In genomic region chr4:125962677-125963076, GRCm38 (mm10) we compare ENCODE assay signal across 9 mouse cellular contexts.
DNase-seq lines count a peak whose midpoint lies in the region; ATAC-seq and TF ChIP-seq lines count a peak whose summit lies in the region.
"Had no signal": no experiment of that assay in that cellular context is flagged by ENCODE, and none has a peak within 500 bp of the region (broad histone marks: within the 10 kb centered on the region; RNA-seq: fewer than 3 reads in every experiment).

No protein-coding gene starts in this region.

- H3K9me3 ChIP-seq in forebrain, embryonic 12.5 days, result no peaks in the 10 kb centered on the region
- no peaks in the 10 kb centered on the region for H3K9me3 ChIP-seq in hindbrain, embryonic 14.5 days (ENCODE audit: control insufficient read depth, low read length)
- no peaks in the 10 kb centered on the region for H3K9me3 ChIP-seq in midbrain, embryonic 13.5 days
- H3K9me3 ChIP-seq: midbrain, embryonic 12.5 days had no signal

- no peaks in the 10 kb centered on the region; the same call in 1 of the 2 replicates for H3K4me1 ChIP-seq in forebrain, embryonic 12.5 days
- no peaks in the 10 kb centered on the region for H3K4me1 ChIP-seq in hindbrain, embryonic 14.5 days (replicated peaks; ENCODE audit: control insufficient read depth, insufficient read depth, low read length)
- peaks cover 4% of the 10 kb centered on the region; the same call in 1 of the 2 replicates for H3K4me1 ChIP-seq in midbrain, embryonic 13.5 days (replicated peaks)
- H3K4me1 ChIP-seq in small intestine, adult 2 months (ENCODE audit: control insufficient read depth, insufficient read depth, insufficient read length, low read length), result no peaks in the 10 kb centered on the region
- H3K4me1 ChIP-seq: midbrain, embryonic 12.5 days had no signal

- in situ Hi-C loops in Patski (cut with MboI; ENCODE audit: low pct_unique_long_range_greater_than_20kb), result loop anchor here (10.0 kb wide), 1 partner anchor 728 kb away; no protein-coding TSS in a partner anchor

- H3K9ac ChIP-seq in forebrain, embryonic 12.5 days, result no peak overlapping the region
- H3K9ac ChIP-seq in hindbrain, embryonic 14.5 days, result no peak overlapping the region
- no peak overlapping the region for H3K9ac ChIP-seq in midbrain, embryonic 13.5 days (replicated peaks)
- H3K9ac ChIP-seq: midbrain, embryonic 12.5 days had no signal

- no peak for TF ChIP-seq POLR2A in small intestine, adult 2 months (IDR thresholded peaks at IDR 0.05; ENCODE audit: low read depth, low read length)

- DNase-seq in Patski (ENCODE audit: low read depth, low spot score), result no peak
- peak; percentile 28 for DNase-seq in c-Kit-positive CD71-positive TER-119-negative erythroid progenitor cells, embryonic 14.5 days (ENCODE audit: low read depth)
- peak; percentile 90 for DNase-seq in hindbrain, embryonic 14.5 days (ENCODE audit: low spot score)
- peak; percentile 76 to 84 for DNase-seq in left cerebral cortex, adult 2 months (ENCODE audit: extremely low spot score in 1 of 2, low spot score in 2 of 2)

- no peaks in the 10 kb centered on the region for H3K36me3 ChIP-seq in forebrain, embryonic 12.5 days (replicated peaks)
- H3K36me3 ChIP-seq in hindbrain, embryonic 14.5 days (replicated peaks; ENCODE audit: control insufficient read depth, insufficient read depth), result no peaks in the 10 kb centered on the region
- H3K36me3 ChIP-seq in midbrain, embryonic 13.5 days, result no peaks in the 10 kb centered on the region
- no peaks in the 10 kb centered on the region for H3K36me3 ChIP-seq in small intestine, adult 2 months (ENCODE audit: control insufficient read depth, insufficient read depth, low read length)
- H3K36me3 ChIP-seq: midbrain, embryonic 12.5 days had no signal

- CTCF ChIA-PET in Patski (lab: Charles Lee), result interaction anchor here (0.7 to 1.4 kb wide), 3 partner anchors 20 to 803 kb away, joined by 3 to 4 read pairs (median 3); no protein-coding TSS in a partner anchor

- WGBS in forebrain, embryonic 12.5 days, result 3% methylated on average over 7 of the region's 7 CpGs
- WGBS in hindbrain, embryonic 14.5 days, result 9% methylated on average over 7 of the region's 7 CpGs
- WGBS in midbrain, embryonic 13.5 days, result 5% methylated on average over 7 of the region's 7 CpGs
- WGBS in small intestine, adult 2 months, result 9% methylated on average over 7 of the region's 7 CpGs

- peaks cover 10% of the 10 kb centered on the region for H3K27me3 ChIP-seq in Patski
- H3K27me3 ChIP-seq in forebrain, embryonic 12.5 days, result peaks cover 30% of the 10 kb centered on the region
- no peaks in the 10 kb centered on the region for H3K27me3 ChIP-seq in hindbrain, embryonic 14.5 days (ENCODE audit: control insufficient read depth, insufficient read depth, low read length)
- peaks cover 14% of the 10 kb centered on the region; the same call in 1 of the 2 replicates for H3K27me3 ChIP-seq in midbrain, embryonic 13.5 days
- H3K27me3 ChIP-seq in small intestine, adult 2 months (ENCODE audit: control insufficient read depth, insufficient read depth, low read length), result no peaks in the 10 kb centered on the region; the same call in 1 of the 2 replicates
- H3K27me3 ChIP-seq: midbrain, embryonic 12.5 days had no signal

- no peak for ATAC-seq in Patski
- peak; percentile 55; the same call in 1 of the 2 replicates for ATAC-seq in forebrain, embryonic 12.5 days (ENCODE audit: low FRiP score)
- ATAC-seq in hindbrain, embryonic 14.5 days (ENCODE audit: low FRiP score), result peak; percentile 53; the same call in 1 of the 2 replicates
- peak; percentile 80 for ATAC-seq in midbrain, embryonic 13.5 days
- no peak; the same call in 1 of the 2 replicates for ATAC-seq in erythroid progenitor cell, adult 5-6 weeks (replicated peaks; ENCODE audit: low FRiP score, poor library complexity, severe bottlenecking)

- H3K4me2 ChIP-seq in forebrain, embryonic 12.5 days, result no peak overlapping the region
- H3K4me2 ChIP-seq in hindbrain, embryonic 14.5 days (replicated peaks), result no peak overlapping the region
- no peak overlapping the region for H3K4me2 ChIP-seq in midbrain, embryonic 13.5 days (replicated peaks)
- H3K4me2 ChIP-seq: midbrain, embryonic 12.5 days had no signal

- peak; percentile 81 for TF ChIP-seq CTCF in Patski (IDR thresholded peaks at IDR 0.05)
- TF ChIP-seq CTCF in left cerebral cortex, adult 2 months (IDR thresholded peaks at IDR 0.05), result peak; percentile 92
- TF ChIP-seq CTCF in small intestine, adult 2 months (IDR thresholded peaks at IDR 0.05; ENCODE audit: extremely low read depth, insufficient read length, insufficient replicate concordance, low read depth, low read length), result peak; percentile 90

- no peak overlapping the region for H3K27ac ChIP-seq in forebrain, embryonic 12.5 days
- H3K27ac ChIP-seq in hindbrain, embryonic 14.5 days, result no peak overlapping the region
- H3K27ac ChIP-seq in left cerebral cortex, adult 2 months, result no peak overlapping the region
- H3K27ac ChIP-seq in midbrain, embryonic 13.5 days, result no peak overlapping the region
- H3K27ac ChIP-seq in small intestine, adult 2 months (ENCODE audit: insufficient read depth, low read depth, low read length), result no peak overlapping the region
- H3K27ac ChIP-seq: midbrain, embryonic 12.5 days had no signal

- intact Hi-C loops in left cerebral cortex, adult 2 months (cut with DNase I), result loop anchor here (1.0 to 5.0 kb wide), 2 partner anchors 730 to 802 kb away; no protein-coding TSS in a partner anchor

- no peak overlapping the region for H3K4me3 ChIP-seq in forebrain, embryonic 12.5 days (replicated peaks)
- no peak overlapping the region for H3K4me3 ChIP-seq in hindbrain, embryonic 14.5 days (replicated peaks; ENCODE audit: low read length)
- no peak overlapping the region for H3K4me3 ChIP-seq in left cerebral cortex, adult 2 months
- no peak overlapping the region for H3K4me3 ChIP-seq in midbrain, embryonic 13.5 days (replicated peaks)
- no peak overlapping the region for H3K4me3 ChIP-seq in small intestine, adult 2 months (ENCODE audit: low read depth, low read length)
- H3K4me3 ChIP-seq: midbrain, embryonic 12.5 days had no signal

- POLR2A ChIA-PET in Patski (lab: Charles Lee), result no interaction called here

Comparison
In these comparisons a context has a peak if more than half of its experiments do, and no peak if none do; other contexts are left out.
1. ATAC-seq: peak in forebrain, embryonic 12.5 days (single experiment), hindbrain, embryonic 14.5 days (single experiment) and midbrain, embryonic 13.5 days (single experiment); none in Patski (single experiment) and erythroid progenitor cell, adult 5-6 weeks (single experiment).
2. Peak in every context shown above with its lines, with median percentiles within 50 percentile points of each other: CTCF ChIP-seq.